Mouse (Mus musculus) testis, postnatal 14 days (tissue): ENCODE measurements at regions not wholly inside any gene's neighbourhood (a gene's known extent, or its start where the extent isn't known, plus 50 kb on each side); places are given as distances from the start of the nearest gene placed in this dataset.
"Not testable (repeated sequence)": the region's sequence is repeated elsewhere in the genome, so short reads cannot be mapped to it uniquely, and the experiment has no call there.

Experiments used
- DNase-seq: peaks from one replicate; pipeline ENCODE4 v3.0.0; 2021; ENCODE audit warnings: low spot score

- DNase-seq = no peak
Measured at GRCm38 (mm10) chr4:64432097-64432496, 385.3 kb upstream of the Tnc start.

GRCm38 (mm10) chr4:64437744-64438594 lies 391.2 kb upstream of the Tnc start:
- DNase-seq = no peak

- DNase-seq = no peak
Measured at GRCm38 (mm10) chr4:64451442-64451841, 404.6 kb upstream of the Tnc start.

GRCm38 (mm10) chr4:64451946-64452345 lies 405.1 kb upstream of the Tnc start:
- no peak for DNase-seq

- DNase-seq = no peak
Measured at GRCm38 (mm10) chr4:64492260-64492962, 445.6 kb upstream of the Tnc start.

GRCm38 (mm10) chr4:64497759-64498158 lies 450.9 kb upstream of the Tnc start:
- DNase-seq = not testable (repeated sequence)

- DNase-seq = no peak
Measured at GRCm38 (mm10) chr4:64500635-64501395, 454.0 kb upstream of the Tnc start.

- no peak for DNase-seq
Measured at GRCm38 (mm10) chr4:64521883-64522282, 475.1 kb upstream of the Tnc start.

GRCm38 (mm10) chr4:64527724-64528332 lies 481.0 kb upstream of the Tnc start:
- DNase-seq = no peak

- DNase-seq = no peak
Measured at GRCm38 (mm10) chr4:64530585-64530984, 483.8 kb upstream of the Tnc start.

GRCm38 (mm10) chr4:64533019-64533418 lies 486.2 kb upstream of the Tnc start:
- no peak for DNase-seq

- DNase-seq = no peak
Measured at GRCm38 (mm10) chr4:64535554-64536253, 488.9 kb upstream of the Tnc start.

- DNase-seq = no peak
Measured at GRCm38 (mm10) chr4:64538009-64538408, 491.2 kb upstream of the Tnc start.

- DNase-seq = no peak
Measured at GRCm38 (mm10) chr4:64544576-64545185, 497.9 kb upstream of the Tnc start.

- DNase-seq = no peak
Measured at GRCm38 (mm10) chr4:64546386-64546785, 499.6 kb upstream of the Tnc start.

GRCm38 (mm10) chr4:64562511-64562910 lies 515.7 kb upstream of the Tnc start:
- DNase-seq = no peak

- DNase-seq = no peak
Measured at GRCm38 (mm10) chr4:64563996-64564395, 517.2 kb upstream of the Tnc start.

GRCm38 (mm10) chr4:64570666-64571065 lies 523.9 kb upstream of the Tnc start:
- DNase-seq = no peak

GRCm38 (mm10) chr4:64575901-64576300 lies 529.1 kb upstream of the Tnc start:
- DNase-seq = no peak

- DNase-seq = peak; percentile 46
Measured at GRCm38 (mm10) chr4:64595014-64595599, 528.9 kb upstream of the Pappa start.

- DNase-seq = no peak
Measured at GRCm38 (mm10) chr4:64598465-64598864, 525.5 kb upstream of the Pappa start.
